Mouse (Mus musculus) megakaryocyte-erythroid progenitor cell, adult 5 weeks (primary cell): ENCODE results near the gene Chst11. TPM values are rescaled to one million over a fixed set of nuclear protein-coding genes. Genes with fewer than 3 reads are reported as not detected.

Experiments
- polyA plus RNA-seq: library from polyadenylated mRNA; stranded (reverse); fragments of >175 nt; gene quantifications from 2 replicates; pipeline ENCODE4 v1.2.3, GENCODE M21; 2012

The Chst11 gene
- polyA plus RNA-seq: 12.3 and 14.1 TPM in 2 replicates

GRCm38 (mm10) chr10:82984950-82985699 is at the start of gene Chst11:
Gene Chst11, plus strand, starts transcription at chr10:82985498.

Other genes with a start within 250 kb of the Chst11 start
- gene Nfyb, start 221.4 kb upstream of the Chst11 start, polyA plus RNA-seq: 24.7 and 30.1 TPM in 2 replicates
- 77.7 and 85.6 TPM in 2 replicates for gene Txnrd1, start 151.5 kb upstream of the Chst11 start, polyA plus RNA-seq
- gene Eid3, start 118.9 kb upstream of the Chst11 start, polyA plus RNA-seq: 1.1 and 2.7 TPM in 2 replicates